Mouse (Mus musculus) CH12.LX (cell line): ENCODE data around the gene Igfbp2.

Experiments used
- CTCF ChIP-seq, 2 experiments: IDR thresholded peaks in 1 of 2; conservative IDR thresholded peaks in 1 of 2; 2 replicates each; pipeline ENCODE4 v1.5.1; 2011 to 2012; ENCODE audit warnings: low read depth in 2 of 2, low read length in 2 of 2, improper control_type of control experiment in 1 of 2, inconsistent platforms in 1 of 2, mild to moderate bottlenecking in 1 of 2, moderate library complexity in 1 of 2
- ELF1 ChIP-seq: IDR thresholded peaks from 2 replicates; pipeline ENCODE4 v1.6.1; 2014; ENCODE audit warnings: low read depth, mild to moderate bottlenecking, inconsistent platforms, low read length, improper control_type of control experiment
- EP300 ChIP-seq: IDR thresholded peaks from 2 replicates; pipeline ENCODE4 v1.6.1; 2011; ENCODE audit warnings: low read length, improper control_type of control experiment
- IRF4 ChIP-seq: IDR thresholded peaks from 2 replicates; pipeline ENCODE4 v1.6.1; 2014; ENCODE audit warnings: low read depth, mild to moderate bottlenecking, inconsistent platforms, low read length, improper control_type of control experiment
- MAX ChIP-seq: IDR thresholded peaks from 2 replicates; pipeline ENCODE4 v1.6.1; 2011; ENCODE audit warnings: low read length, improper control_type of control experiment
- POLR2A ChIP-seq: IDR thresholded peaks from 2 replicates; pipeline ENCODE4 v1.6.1; 2011; ENCODE audit warnings: low read depth, mild to moderate bottlenecking, improper control_type of control experiment, low read length
- POLR2AphosphoS2 ChIP-seq: IDR thresholded peaks from 2 replicates; pipeline ENCODE4 v1.6.1; 2011; ENCODE audit warnings: low read depth, low read length, improper control_type of control experiment
- TCF12 ChIP-seq: IDR thresholded peaks from 2 replicates; pipeline ENCODE4 v1.6.1; 2014; ENCODE audit warnings: low read depth, mild to moderate bottlenecking, inconsistent platforms, low read length, improper control_type of control experiment
- USF1 ChIP-seq: IDR thresholded peaks from 2 replicates; pipeline ENCODE4 v1.6.1; 2014; ENCODE audit warnings: low read depth, mild to moderate bottlenecking, inconsistent platforms, low read length, improper control_type of control experiment
- ZKSCAN1 ChIP-seq: IDR thresholded peaks from 2 replicates; pipeline ENCODE4 v1.6.1; 2012; ENCODE audit warnings: low read depth, inconsistent platforms, low read length, improper control_type of control experiment, borderline replicate concordance

GRCm38 (mm10) chr1:72870615-72871336 lies 46.5 kb downstream of the Igfbp2 start:
- TF ChIP-seq IRF4 (no peak), CTCF (conservative IDR thresholded peaks at IDR 0.05 in 1 of 2, IDR thresholded peaks at IDR 0.05 in 1 of 2; ENCODE audit: low read depth in 2 of 2, low read length in 2 of 2) (no peak), USF1 (no peak), MAX (no peak), POLR2AphosphoS2 (no peak), TCF12 (no peak), ZKSCAN1 (no peak), POLR2A (no peak), EP300 (no peak), ELF1 (no peak)
